Mouse (Mus musculus) mature B cell (primary cell): ENCODE measurements around the gene Pih1h3b.

Experiments used
- in situ Hi-C: fragments of 300-500 bp; cut with MboI; formaldehyde crosslinking; loops from 2 replicates; pipeline ENCODE4 v1.14.3; 2019

Gene Pih1h3b

DNA sequence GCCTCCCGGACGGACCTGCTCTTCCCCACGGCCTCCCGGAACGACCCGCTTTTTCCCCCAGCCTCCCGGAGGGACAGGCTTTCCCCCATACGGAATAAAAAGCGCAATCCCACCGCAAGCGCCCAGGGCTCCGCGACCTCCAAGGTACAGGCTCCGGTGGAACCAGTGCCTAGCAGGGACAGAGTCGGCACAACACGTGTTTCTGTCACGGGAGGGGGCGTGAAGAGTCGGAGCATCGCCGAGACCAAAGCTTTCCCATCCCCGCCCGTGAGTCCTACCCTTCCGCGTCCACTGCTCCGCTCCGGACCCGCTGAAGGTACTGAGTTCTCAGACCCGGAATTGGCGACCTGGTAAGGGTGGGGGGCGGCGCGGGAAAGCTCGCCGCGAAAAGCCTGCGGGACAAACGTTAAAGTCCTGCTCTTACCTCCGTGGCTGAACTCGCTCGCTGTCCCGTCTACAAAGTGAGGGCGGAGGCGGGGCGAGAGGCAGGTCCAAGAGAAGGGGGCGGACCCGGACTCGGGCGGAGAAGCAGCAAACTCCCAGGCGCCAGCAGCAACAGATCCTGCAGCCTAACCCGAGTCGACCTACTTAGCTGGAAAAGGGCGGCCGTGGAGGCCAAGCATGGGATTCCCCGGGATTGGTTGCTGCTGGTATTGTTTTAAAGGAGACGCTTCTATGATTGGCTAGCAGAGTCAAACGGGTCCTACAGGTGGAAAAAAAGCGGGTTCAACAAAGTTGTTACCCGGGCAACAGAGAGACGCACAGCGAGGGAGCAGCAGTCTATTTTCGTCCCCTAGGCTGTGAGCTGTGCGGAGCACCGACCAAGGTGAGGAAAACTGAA is at the start of gene Pih1h3b, which contains the start of gene Nup62cl:
TSS of gene Pih1h3b (plus strand) at position 745 of the 841 bp plus-strand sequence.
TSS of gene Nup62cl (minus strand) at position 578 of the 841 bp plus-strand sequence.
- in situ Hi-C loops, result no loop called here

DNA sequence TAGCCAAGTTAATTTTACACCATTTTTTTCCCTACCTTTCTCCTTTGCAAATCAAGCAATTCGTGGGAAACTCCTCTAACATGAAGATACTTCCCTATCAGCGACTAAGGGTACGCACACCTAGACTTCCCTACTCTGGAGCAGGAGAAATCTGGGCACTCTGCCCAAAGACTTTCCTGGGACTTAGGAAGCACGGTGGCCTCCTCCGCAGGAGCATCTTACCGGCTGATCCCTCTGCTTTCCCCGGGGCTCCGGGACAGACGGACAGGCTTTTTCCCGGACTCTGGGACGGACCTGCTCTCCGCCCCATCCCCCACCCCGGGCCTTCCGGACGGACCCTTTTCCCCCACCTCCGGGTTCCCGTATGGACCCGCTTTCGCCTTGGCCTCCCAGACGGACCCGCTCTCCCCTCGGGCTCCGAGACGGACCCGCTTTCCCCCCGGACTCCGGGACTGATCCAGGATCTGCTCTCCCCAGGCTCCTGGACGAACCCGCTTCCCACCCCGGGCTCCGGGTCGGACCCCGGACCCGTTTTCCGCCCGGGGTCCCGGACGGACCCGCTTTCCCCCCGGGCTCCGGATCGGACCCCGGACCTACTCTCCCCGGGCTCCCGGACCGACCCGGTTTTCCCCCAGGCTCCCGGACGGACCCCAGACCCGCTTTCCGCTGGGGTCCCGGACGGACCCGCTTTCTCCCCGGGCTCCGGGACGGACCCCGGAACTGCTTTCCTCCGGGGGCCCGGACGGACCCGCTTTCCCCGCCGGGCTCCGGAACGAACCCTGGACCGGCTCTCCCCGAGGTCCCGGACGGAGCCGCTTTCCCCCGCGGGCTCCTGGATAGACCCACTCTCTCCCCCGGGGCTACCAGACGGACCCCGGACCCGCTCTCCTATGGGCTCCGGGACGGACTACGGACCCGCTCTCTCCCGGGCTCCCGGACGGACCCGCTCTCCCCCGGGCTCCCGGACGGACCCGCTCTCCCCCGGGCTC is 1.5 kb upstream of the Pih1h3b start:
- in situ Hi-C loops, result no loop called here

DNA sequence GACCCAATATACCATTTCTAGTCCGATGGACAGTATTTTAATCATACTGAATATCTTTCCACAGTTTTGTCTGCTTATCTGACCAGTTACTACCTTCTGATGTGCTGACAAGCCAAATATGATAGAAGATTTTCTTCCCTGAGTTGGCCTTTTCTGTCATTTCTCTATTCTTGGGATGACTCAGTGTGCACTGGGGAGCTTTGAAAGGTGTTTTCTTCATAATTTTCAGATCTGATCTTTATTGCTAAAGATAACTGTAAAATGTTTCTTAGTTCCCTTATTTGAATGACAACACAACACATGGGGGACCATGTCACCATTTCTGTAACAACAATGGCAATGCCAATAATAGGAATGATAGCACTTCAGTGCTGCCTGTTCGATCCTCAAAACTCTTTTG is 19.9 kb downstream of the Pih1h3b start:
- in situ Hi-C loops, result no loop called here

DNA sequence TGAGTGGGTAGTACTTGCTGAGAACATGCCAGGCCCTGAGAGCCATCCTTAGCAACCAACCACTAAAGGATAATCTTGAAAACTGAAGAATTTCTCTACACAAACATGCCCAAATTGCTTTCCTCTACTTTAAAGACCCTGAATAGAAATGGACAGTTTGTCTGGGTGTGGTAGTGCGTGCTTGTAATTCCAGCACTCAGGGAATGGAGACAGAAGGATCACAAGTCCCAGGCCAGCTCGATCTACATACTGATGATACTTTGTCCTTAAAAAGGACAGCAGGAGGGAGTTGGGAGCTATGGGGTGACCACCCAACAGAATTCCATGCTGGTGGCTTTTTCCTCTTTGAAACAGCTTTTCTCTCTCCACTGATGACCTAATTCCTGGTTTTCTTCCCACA is 31.4 kb downstream of the Pih1h3b start:
- in situ Hi-C loops, result no loop called here
